Mouse (Mus musculus): ENCODE measurements around the gene Kctd14.

Gene Kctd14

DNA sequence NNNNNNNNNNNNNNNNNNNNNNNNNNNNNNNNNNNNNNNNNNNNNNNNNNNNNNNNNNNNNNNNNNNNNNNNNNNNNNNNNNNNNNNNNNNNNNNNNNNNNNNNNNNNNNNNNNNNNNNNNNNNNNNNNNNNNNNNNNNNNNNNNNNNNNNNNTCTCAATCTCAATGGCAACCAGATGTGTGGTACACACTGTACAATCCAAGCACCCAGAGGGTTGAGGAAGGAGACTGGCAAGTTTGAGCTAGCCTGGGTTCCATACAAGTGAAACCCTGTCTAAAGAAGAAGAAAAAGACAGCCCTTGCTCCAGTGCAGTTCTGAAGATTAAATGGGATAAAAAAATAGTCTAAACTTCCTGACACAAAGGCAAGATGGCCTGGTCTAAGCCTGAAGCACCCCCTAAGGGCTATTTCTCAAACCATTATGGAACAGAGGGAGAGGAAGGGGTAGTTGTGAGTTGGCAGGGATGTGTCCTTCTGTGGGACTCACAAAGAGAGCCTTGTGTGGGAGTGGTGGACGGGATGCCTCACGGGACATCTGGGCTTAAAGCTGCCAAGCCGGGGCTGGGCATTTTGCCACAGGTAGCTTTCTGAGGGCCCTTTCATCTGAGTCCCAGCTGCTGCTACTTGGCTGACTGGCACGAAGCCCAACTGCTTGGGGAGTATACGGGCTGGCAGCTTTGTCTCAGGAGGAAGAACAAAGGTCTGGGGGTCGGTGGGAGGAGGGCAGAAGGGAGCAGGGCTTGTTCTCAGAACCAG is 4.8 kb upstream of the Kctd14 start:
- DNase-seq: peak; percentile 75

GRCm38 (mm10) chr7:97447050-97447531 is 4.0 kb upstream of the Kctd14 start:
- no peak for DNase-seq

DNA sequence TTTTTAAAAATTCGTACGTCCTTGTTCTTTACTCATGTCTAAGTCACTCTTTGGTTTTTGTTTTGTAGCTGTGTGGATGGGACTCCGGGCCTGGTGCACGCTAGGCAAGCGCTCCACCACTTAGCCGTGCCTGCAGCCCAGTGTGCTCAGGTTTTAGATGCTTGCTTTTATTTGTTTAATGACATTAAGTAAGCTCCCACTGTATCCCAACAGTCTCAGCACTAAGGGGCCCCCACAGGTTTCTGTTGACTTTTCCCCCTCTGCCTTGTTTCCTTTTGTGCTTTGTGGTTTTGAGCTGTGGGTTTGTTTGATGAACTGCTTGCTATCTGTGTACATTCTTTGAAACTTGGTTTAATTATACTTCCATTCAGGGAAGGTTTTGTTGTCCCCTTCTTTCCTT is 1.1 kb downstream of the Kctd14 start:
- no peak for DNase-seq

DNA sequence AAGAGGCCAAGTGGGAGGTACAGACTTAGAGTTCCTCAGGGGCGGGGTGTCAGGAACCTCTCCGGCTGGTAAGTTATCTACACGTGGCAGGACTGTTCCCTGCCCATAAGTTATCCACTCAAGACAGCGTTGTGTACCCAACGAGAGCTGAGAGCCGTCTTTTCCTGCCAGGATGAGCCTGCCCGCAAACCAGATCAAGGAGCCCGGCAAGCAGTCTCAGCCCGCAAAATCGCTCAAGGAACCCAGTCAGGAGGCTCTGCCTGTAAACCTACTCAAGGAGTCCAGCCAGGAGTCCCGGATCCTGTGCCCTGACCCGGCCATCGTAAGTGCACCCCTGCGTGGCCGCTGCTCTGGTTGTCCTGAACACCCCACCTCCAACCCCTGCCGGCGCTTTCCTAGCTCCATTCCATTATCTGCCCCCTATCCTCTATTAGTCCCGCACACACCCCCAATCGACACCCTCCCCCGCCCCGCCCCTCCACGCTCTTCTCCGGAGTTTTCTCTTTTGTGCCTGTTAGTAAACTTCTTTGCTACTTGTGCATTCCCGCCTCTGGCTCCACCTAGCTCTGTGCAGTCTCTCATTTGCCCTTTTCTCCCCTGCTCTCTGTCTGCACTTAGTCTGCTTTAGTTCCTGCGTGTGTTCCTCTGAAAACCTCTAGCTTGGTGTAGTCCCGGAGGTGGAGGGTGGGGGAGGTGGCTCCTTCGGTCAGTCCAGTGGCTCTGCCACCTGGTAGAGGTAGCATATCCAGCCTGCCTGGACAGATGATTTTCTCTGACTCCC is 2.2 kb downstream of the Kctd14 start:
- DNase-seq: no peak

- DNase-seq: no peak
Observed at GRCm38 (mm10) chr7:97454795-97455194, 3.7 kb downstream of the Kctd14 start.

DNA sequence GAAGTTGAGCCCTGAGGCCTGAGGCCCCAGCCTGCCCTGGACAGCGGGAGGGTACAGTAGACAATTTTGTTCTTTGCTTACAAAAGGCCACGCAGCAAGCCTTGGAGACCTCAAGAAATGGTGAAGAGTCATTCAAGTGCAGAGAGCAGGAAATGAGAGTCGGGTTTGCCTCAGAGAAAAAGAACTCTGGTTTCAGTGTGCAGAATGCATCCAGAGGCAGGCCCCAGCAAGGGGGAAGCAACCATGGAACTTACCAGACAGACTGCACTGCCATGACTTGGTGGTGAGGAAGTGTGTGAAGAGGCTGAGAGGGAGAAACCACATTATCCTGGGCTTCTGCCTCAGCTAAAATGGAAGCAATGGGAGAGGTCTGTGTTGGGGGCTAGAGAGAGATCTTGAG is 4.5 kb downstream of the Kctd14 start:
- DNase-seq: no peak

DNA sequence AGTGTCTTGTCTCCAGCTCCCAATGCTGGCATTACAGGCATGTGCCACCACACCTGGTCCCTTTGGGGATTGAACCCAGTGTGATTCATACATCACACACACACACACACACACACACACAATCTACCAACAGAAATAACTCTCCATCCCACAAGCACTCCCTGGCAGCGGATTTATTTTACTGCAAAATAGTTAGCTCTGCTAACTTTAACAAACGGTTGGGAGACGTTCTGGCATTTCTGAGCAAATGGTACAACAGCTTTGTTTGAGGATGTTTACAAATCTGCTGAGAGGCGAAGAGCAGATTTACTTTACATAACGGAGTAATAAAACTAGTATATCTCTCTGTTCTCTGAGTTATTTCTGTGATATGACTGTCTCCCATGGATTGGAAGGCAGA is 21.9 kb downstream of the Kctd14 start:
- no peak for DNase-seq

GRCm38 (mm10) chr7:97479349-97479748 is 28.2 kb downstream of the Kctd14 start:
- no peak for DNase-seq

DNA sequence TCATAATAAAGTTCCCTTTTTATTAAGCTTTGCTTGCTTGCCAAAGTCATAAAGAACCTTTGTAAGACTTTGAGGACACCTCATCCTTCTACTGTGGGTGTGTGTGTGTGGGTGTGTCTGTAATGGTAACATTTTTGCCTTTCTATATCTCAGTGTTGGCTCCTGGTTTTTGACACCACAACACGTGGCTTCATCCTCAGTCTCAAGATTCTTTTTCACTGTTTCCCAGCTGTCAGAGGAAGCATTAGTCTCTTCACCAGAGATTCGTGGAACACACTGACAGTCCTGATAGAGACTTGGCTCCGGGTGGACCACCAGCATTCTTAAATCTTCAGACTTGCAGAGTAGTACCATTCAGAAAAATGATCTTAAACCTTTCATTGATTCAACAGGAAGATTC is 29.2 kb downstream of the Kctd14 start:
- no peak for DNase-seq

GRCm38 (mm10) chr7:97480821-97481339 is 29.8 kb downstream of the Kctd14 start, which contains the start of gene Ints4:
Ints4 (plus strand) TSS chr7:97480956.
- DNase-seq: peak; percentile 90

DNA sequence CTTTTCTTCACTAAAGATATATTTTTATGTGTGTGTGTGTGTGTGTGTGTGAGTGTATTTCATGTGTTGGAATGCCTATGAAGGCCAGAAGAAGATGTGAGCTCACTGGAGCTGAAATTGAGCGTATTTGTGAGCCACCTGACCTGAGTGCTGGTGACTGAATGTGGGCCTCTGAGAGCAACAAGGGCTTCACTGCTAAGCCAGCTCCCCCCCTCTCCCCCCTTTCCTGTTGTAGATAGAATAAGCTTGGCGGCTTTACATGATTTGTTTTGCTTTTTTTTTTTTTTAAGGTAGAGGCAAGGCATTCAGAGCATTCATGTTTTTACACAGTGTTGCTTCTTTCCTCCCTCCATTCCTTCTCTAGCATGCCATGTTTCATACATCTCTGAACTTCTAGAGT is 32.3 kb downstream of the Kctd14 start:
- no peak for DNase-seq

DNA sequence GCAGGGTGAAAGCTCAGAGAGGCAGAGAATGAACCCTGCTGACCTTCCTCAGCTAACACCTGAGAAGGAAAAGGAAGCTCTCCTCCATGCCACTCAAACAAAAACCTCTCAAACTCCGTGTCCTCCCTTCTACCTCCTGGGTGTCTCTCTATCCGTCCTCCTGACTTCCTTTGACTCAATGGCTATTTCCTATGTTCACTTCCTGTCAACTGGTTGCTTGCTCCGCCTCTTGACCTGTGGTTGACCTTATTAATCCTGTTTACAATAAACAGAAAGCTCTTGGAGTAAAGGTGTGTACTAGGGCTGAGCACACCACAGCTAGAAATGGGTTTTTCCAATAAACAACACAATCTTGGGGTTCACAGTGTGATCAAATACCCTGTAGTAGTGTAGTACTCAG is 40.0 kb downstream of the Kctd14 start:
- DNase-seq: no peak

DNA sequence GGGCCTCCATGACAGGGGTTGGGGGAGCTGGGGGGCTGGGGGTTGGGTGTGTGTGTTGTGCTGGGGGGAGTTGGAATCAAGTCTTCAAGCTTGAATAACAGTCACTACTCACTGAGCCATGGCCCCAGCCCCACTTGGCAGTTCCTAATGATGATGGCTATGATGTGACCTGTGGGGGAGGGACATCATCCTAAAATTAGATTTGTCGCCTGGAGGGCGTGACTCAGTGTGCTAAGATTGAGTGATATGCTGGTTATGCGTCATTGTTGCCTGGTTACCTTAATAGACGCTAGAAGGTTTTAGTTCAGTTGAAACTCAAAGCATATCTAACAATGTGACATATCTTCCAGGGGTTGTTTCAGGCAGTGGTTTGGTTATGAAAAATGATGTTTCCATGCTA is 41.3 kb downstream of the Kctd14 start:
- DNase-seq: no peak

- no peak for DNase-seq
Observed at GRCm38 (mm10) chr7:97495052-97495451, 43.9 kb downstream of the Kctd14 start.

GRCm38 (mm10) chr7:97500555-97501209 is 49.6 kb downstream of the Kctd14 start:
- DNase-seq: peak; percentile 68
